ENCODE assay signal across 9 mouse cellular contexts in genomic region chr11:116332232-116332982, GRCm38 (mm10). TPM values are rescaled to one million over a fixed set of nuclear protein-coding genes. Genes with fewer than 3 reads are reported as not detected.
A peak's percentile ranks its signal among the peaks of the same experiment; 100 is the strongest.
DNase-seq lines count a peak whose midpoint lies in the region; ATAC-seq and TF ChIP-seq lines count a peak whose summit lies in the region.
"Had no signal": no experiment of that assay in that cellular context is flagged by ENCODE, and none has a peak within 500 bp of the region (broad histone marks: within the 10 kb centered on the region; RNA-seq: fewer than 3 reads in every experiment).

No protein-coding gene starts in this region.

- H3K36me3 ChIP-seq in ES-E14 (ENCODE audit: control insufficient read depth, insufficient read depth, low read length, poor library complexity, severe bottlenecking): no peaks in the 10 kb centered on the region
- H3K36me3 ChIP-seq in forebrain, embryonic 14.5 days (ENCODE audit: control insufficient read depth, insufficient read depth, low read length): no peaks in the 10 kb centered on the region; the same call in 1 of the 2 replicates
- H3K36me3 ChIP-seq in liver, embryonic 14.5 days (replicated peaks; ENCODE audit: control insufficient read depth, insufficient read depth, low read depth): no peaks in the 10 kb centered on the region

- 0 out of 2 replicates have a peak overlapping the region, but pooled peaks have one; percentile 12 for H3K27ac ChIP-seq in ES-E14 (ENCODE audit: insufficient read depth, low read depth, low read length, poor library complexity, severe bottlenecking)
- H3K27ac ChIP-seq in forebrain, embryonic 14.5 days (ENCODE audit: low read depth, low read length): peak overlapping the region; percentile 71
- no peak overlapping the region for H3K27ac ChIP-seq in liver, embryonic 14.5 days

- H3K4me1 ChIP-seq in ES-E14 (ENCODE audit: control insufficient read depth in 2 of 2, insufficient read depth in 2 of 2, low read length in 2 of 2, poor library complexity in 1 of 2): peaks cover 11 to 55% of the 10 kb centered on the region in 2 experiments
- H3K4me1 ChIP-seq in forebrain, embryonic 14.5 days (ENCODE audit: control insufficient read depth, insufficient read depth, low read length): peaks cover 64% of the 10 kb centered on the region
- no peaks in the 10 kb centered on the region for H3K4me1 ChIP-seq in liver, embryonic 14.5 days (replicated peaks; ENCODE audit: control insufficient read depth in 2 of 2, insufficient read depth in 2 of 2, low read length in 1 of 2)

- peak overlapping the region; percentile 8; the same call in 1 of the 2 replicates for H3K9ac ChIP-seq in ES-E14 (ENCODE audit: insufficient read depth, low read depth, low read length, poor library complexity, severe bottlenecking)
- H3K9ac ChIP-seq in forebrain, embryonic 14.5 days (ENCODE audit: low read length): peak overlapping the region; percentile 3
- no peak overlapping the region for H3K9ac ChIP-seq in liver, embryonic 14.5 days (replicated peaks)

- H3K9me3 ChIP-seq in ES-E14 (ENCODE audit: control insufficient read depth, insufficient read depth, low read depth, low read length): no peaks in the 10 kb centered on the region
- H3K9me3 ChIP-seq in forebrain, embryonic 14.5 days (replicated peaks; ENCODE audit: control insufficient read depth, low read length): no peaks in the 10 kb centered on the region
- no peaks in the 10 kb centered on the region for H3K9me3 ChIP-seq in liver, embryonic 14.5 days (ENCODE audit: control insufficient read depth, low read length)

- no peak for TF ChIP-seq EP300 in liver, embryonic 14.5 days (IDR thresholded peaks at IDR 0.05; ENCODE audit: low read depth)

- TF ChIP-seq CTCF in liver, embryonic 14.5 days (IDR thresholded peaks at IDR 0.05; ENCODE audit: low read depth): no peak

- 33% methylated on average over 15 of the region's 19 CpGs for WGBS in forebrain, embryonic 14.5 days
- WGBS in liver, embryonic 14.5 days (ENCODE audit: insufficient replicate concordance): 56% methylated on average over 19 of the region's 19 CpGs

- ATAC-seq in forebrain, embryonic 14.5 days: peak; percentile 27; the same call in 1 of the 2 replicates
- 0 out of 2 replicates have a peak, but pooled peaks have one; percentile 31 for ATAC-seq in liver, embryonic 14.5 days (ENCODE audit: insufficient read depth)
- no peak for ATAC-seq in megakaryocyte, adult 5-6 weeks (ENCODE audit: poor library complexity, severe bottlenecking)

- in situ Hi-C loops in ES-E14 (cut with MboI; ENCODE audit: low sequenced_read_pairs in 2 of 2, unreplicated experiment in 2 of 2): no loop called here

- H3K4me3 ChIP-seq in ES-E14 (ENCODE audit: insufficient read depth in 1 of 2, low read depth in 1 of 2, low read length in 2 of 2, poor library complexity in 1 of 2, severe bottlenecking in 1 of 2): no peak overlapping the region
- H3K4me3 ChIP-seq in forebrain, embryonic 14.5 days (ENCODE audit: low read depth, low read length): no peak overlapping the region
- no peak overlapping the region for H3K4me3 ChIP-seq in liver, embryonic 14.5 days (ENCODE audit: insufficient read depth in 1 of 2, low read depth in 2 of 2, low read length in 2 of 2)

- peaks cover 8% of the 10 kb centered on the region for H3K27me3 ChIP-seq in forebrain, embryonic 14.5 days (replicated peaks; ENCODE audit: control insufficient read depth, insufficient read depth, low read length)
- peaks cover 36% of the 10 kb centered on the region for H3K27me3 ChIP-seq in liver, embryonic 14.5 days (ENCODE audit: control insufficient read depth, insufficient read depth, low read length)

- H3K4me2 ChIP-seq in forebrain, embryonic 14.5 days (ENCODE audit: low read length): peak overlapping the region; percentile 19
- no peak overlapping the region for H3K4me2 ChIP-seq in liver, embryonic 14.5 days (ENCODE audit: low read depth)

- peak; percentile 47 for DNase-seq in gastrocnemius, postnatal 10 days
- no peak for DNase-seq in gastrocnemius, postnatal 25 days
- DNase-seq in ES-E14 (ENCODE audit: low read depth, low spot score): no peak
- DNase-seq in forebrain, embryonic 14.5 days (ENCODE audit: low spot score): peak; percentile 79
- no peak for DNase-seq in liver, embryonic 14.5 days (ENCODE audit: low read depth in 3 of 3, low spot score in 3 of 3)
- DNase-seq in urinary bladder, postnatal 25 days (ENCODE audit: low spot score): no peak
- no peak for DNase-seq in ovary, postnatal 36 days (ENCODE audit: low spot score)

TF ChIP-seq in ES-E14, 5 proteins besides CTCF, POLR2A, EP300 and RAD21:
- TF ChIP-seq MAFK (IDR thresholded peaks at IDR 0.05; ENCODE audit: insufficient read depth, low read depth, low read length) (no peak), HCFC1 (IDR thresholded peaks at IDR 0.05; ENCODE audit: borderline replicate concordance, insufficient read depth, low read length) (no peak), CHD2 (IDR thresholded peaks at IDR 0.05; ENCODE audit: low read depth, low read length) (no peak), ZC3H11A (IDR thresholded peaks at IDR 0.05; ENCODE audit: borderline replicate concordance, low read depth, low read length) (no peak), ZNF384 (IDR thresholded peaks at IDR 0.05; ENCODE audit: low read depth, low read length) (no peak)

RNA-seq across cellular contexts. Expression of gene Foxj1, which starts 2.8 kb away (rescaled TPM):
- total RNA-seq in gastrocnemius, postnatal 10 days (2021): under 1 TPM; 0.14 to 0.29 TPM
- under 1 TPM in 1 of 2 experiments, not detected in 1; 0.27 TPM for total RNA-seq in gastrocnemius, postnatal 25 days (2021)
- total RNA-seq in ES-E14 (2012; rRNA removed): 0.67 and 1.2 TPM in 2 replicates
- polyA plus RNA-seq in forebrain, embryonic 14.5 days (2014; fragmentation: Nextera tagmentation; extraction: Ambion mirVana): 7.3 and 8.7 TPM in 2 replicates
- 1.2 and 1.4 TPM in 2 replicates for polyA plus RNA-seq in liver, embryonic 14.5 days (2012; rRNA removed)
- polyA plus RNA-seq in liver, embryonic 14.5 days (2014; fragmentation: Nextera tagmentation; extraction: Ambion mirVana): 0.76 and 0.80 TPM in 2 replicates
- total RNA-seq in megakaryocyte, adult 5-6 weeks (2015): not detected in 2 replicates
- not detected in 2 replicates for total RNA-seq in megakaryocyte, adult 5-6 weeks (2017)

RNA-seq across cellular contexts. Expression of gene Exoc7, which starts 25.4 kb away (rescaled TPM):
- 10 to 100 TPM; 62.7 to 68.3 TPM for total RNA-seq in gastrocnemius, postnatal 10 days (2021)
- 10 to 100 TPM; 66.5 to 69.1 TPM for total RNA-seq in gastrocnemius, postnatal 25 days (2021)
- total RNA-seq in ES-E14 (2012; rRNA removed): 25.5 and 26.4 TPM in 2 replicates
- polyA plus RNA-seq in forebrain, embryonic 14.5 days (2014; fragmentation: Nextera tagmentation; extraction: Ambion mirVana): 107 and 114 TPM in 2 replicates
- 7.1 and 8.8 TPM in 2 replicates for polyA plus RNA-seq in liver, embryonic 14.5 days (2012; rRNA removed)
- polyA plus RNA-seq in liver, embryonic 14.5 days (2014; fragmentation: Nextera tagmentation; extraction: Ambion mirVana): 14.9 and 16.7 TPM in 2 replicates
- 29.2 and 34.8 TPM in 2 replicates for total RNA-seq in megakaryocyte, adult 5-6 weeks (2015)
- total RNA-seq in megakaryocyte, adult 5-6 weeks (2017): 20.3 and 27.3 TPM in 2 replicates

RNA-seq across cellular contexts. Expression of gene Galr2, which starts 51.7 kb away (rescaled TPM):
- total RNA-seq in gastrocnemius, postnatal 10 days (2021): under 1 TPM; 0.66 to 0.84 TPM
- under 1 TPM in 1 of 2 experiments, not detected in 1; 0.31 TPM for total RNA-seq in gastrocnemius, postnatal 25 days (2021)
- total RNA-seq in ES-E14 (2012; rRNA removed): 1.8 and 3.3 TPM in 2 replicates
- 0.09 and 0.11 TPM in 2 replicates for polyA plus RNA-seq in forebrain, embryonic 14.5 days (2014; fragmentation: Nextera tagmentation; extraction: Ambion mirVana)
- polyA plus RNA-seq in liver, embryonic 14.5 days (2012; rRNA removed): 0.02 TPM in 1 of 2 replicates, not detected in the other
- not detected in 2 replicates for polyA plus RNA-seq in liver, embryonic 14.5 days (2014; fragmentation: Nextera tagmentation; extraction: Ambion mirVana)
- total RNA-seq in megakaryocyte, adult 5-6 weeks (2015): not detected in 2 replicates
- 0.07 TPM in 1 of 2 replicates, not detected in the other for total RNA-seq in megakaryocyte, adult 5-6 weeks (2017)
- total RNA-seq: layer of hippocampus, postnatal 10 days had no signal

RNA-seq across cellular contexts. Expression of gene Srp68, which starts 58.4 kb away (rescaled TPM):
- total RNA-seq in gastrocnemius, postnatal 10 days (2021): 10 to 100 TPM; 74.6 to 77.9 TPM
- total RNA-seq in gastrocnemius, postnatal 25 days (2021): 10 to 100 TPM; 65.8 to 75.9 TPM
- total RNA-seq in ES-E14 (2012; rRNA removed): 33.4 and 38.2 TPM in 2 replicates
- 53.2 and 60.4 TPM in 2 replicates for polyA plus RNA-seq in forebrain, embryonic 14.5 days (2014; fragmentation: Nextera tagmentation; extraction: Ambion mirVana)
- 31.9 and 37.6 TPM in 2 replicates for polyA plus RNA-seq in liver, embryonic 14.5 days (2012; rRNA removed)
- 28.8 and 33.8 TPM in 2 replicates for polyA plus RNA-seq in liver, embryonic 14.5 days (2014; fragmentation: Nextera tagmentation; extraction: Ambion mirVana)
- 17.4 and 21.0 TPM in 2 replicates for total RNA-seq in megakaryocyte, adult 5-6 weeks (2015)
- 17.8 and 19.3 TPM in 2 replicates for total RNA-seq in megakaryocyte, adult 5-6 weeks (2017)

Comparison
In these comparisons a context has a peak if more than half of its experiments do, and no peak if none do; other contexts are left out.
1. DNase-seq: peak in gastrocnemius, postnatal 10 days (single experiment) and forebrain, embryonic 14.5 days (single experiment); none in gastrocnemius, postnatal 25 days (single experiment), ES-E14 (single experiment), liver, embryonic 14.5 days (0 of 3), urinary bladder, postnatal 25 days (single experiment) and ovary, postnatal 36 days (single experiment).